Mouse (Mus musculus): Measurements from ENCODE around the gene Kcna6. TPM values are rescaled to one million over a fixed set of nuclear protein-coding genes. Genes with fewer than 3 reads are reported as not detected.
A peak's percentile ranks its signal among the peaks of the same experiment; 100 is the strongest.

Kcna6 gene
- polyA plus RNA-seq, 1 experiment, result 0.23 TPM

- WGBS, result 2% methylated on average over 12 of the region's 12 CpGs
- TF ChIP-seq POLR2A (IDR thresholded peaks at IDR 0.05; ENCODE audit: low read depth, low read length) (no peak), CTCF (IDR thresholded peaks at IDR 0.05; ENCODE audit: extremely low read depth, insufficient read length, insufficient replicate concordance, low read depth, low read length) (peak; percentile 88; the same call in 1 of the 2 replicates)
- Histone ChIP-seq H3K27me3 (ENCODE audit: control insufficient read depth, insufficient read depth, low read length) (no peaks in the 10 kb centered on the region), H3K4me3 (ENCODE audit: low read depth, low read length) (peak overlapping the region; percentile 50), H3K27ac (ENCODE audit: insufficient read depth, low read depth, low read length) (no peak overlapping the region), H3K36me3 (ENCODE audit: control insufficient read depth, insufficient read depth, low read length) (no peaks in the 10 kb centered on the region), H3K4me1 (ENCODE audit: control insufficient read depth, insufficient read depth, insufficient read length, low read length) (peaks cover 2% of the 10 kb centered on the region)
These were observed 38.4 kb downstream of the Kcna6 start for GRCm38 (mm10) chr6:126702116-126702515.

DNA sequence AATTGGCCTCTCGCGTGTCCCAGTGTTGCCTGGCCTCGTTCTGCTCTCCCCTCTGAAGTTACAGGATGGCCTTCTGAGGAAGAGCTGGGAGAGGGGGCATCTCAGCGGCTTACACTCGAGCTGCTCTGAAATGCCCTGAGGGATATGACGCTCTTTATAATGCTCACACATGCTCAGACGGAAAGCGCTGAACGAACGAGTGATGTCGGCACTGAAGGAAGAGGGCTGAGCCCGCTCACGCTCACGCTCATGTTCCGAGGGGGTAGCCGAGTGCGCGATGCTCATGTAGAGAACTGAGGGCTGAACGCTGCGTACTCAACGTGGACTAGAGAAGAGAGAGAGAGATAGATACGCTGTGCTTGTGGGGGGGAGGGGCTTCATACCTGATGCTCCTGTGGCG, 39.3 kb downstream of the Kcna6 start:
- no peak for TF ChIP-seq POLR2A (IDR thresholded peaks at IDR 0.05; ENCODE audit: low read depth, low read length)
- no peak for TF ChIP-seq CTCF (IDR thresholded peaks at IDR 0.05; ENCODE audit: extremely low read depth, insufficient read length, insufficient replicate concordance, low read depth, low read length)
- Histone ChIP-seq H3K27ac (ENCODE audit: insufficient read depth, low read depth, low read length) (no peak overlapping the region), H3K36me3 (ENCODE audit: control insufficient read depth, insufficient read depth, low read length) (no peaks in the 10 kb centered on the region), H3K27me3 (ENCODE audit: control insufficient read depth, insufficient read depth, low read length) (no peaks in the 10 kb centered on the region), H3K4me1 (ENCODE audit: control insufficient read depth, insufficient read depth, insufficient read length, low read length) (peaks cover 2% of the 10 kb centered on the region), H3K4me3 (ENCODE audit: low read depth, low read length) (no peak overlapping the region)
- WGBS, result 73% methylated on average over 23 of the region's 23 CpGs

DNA sequence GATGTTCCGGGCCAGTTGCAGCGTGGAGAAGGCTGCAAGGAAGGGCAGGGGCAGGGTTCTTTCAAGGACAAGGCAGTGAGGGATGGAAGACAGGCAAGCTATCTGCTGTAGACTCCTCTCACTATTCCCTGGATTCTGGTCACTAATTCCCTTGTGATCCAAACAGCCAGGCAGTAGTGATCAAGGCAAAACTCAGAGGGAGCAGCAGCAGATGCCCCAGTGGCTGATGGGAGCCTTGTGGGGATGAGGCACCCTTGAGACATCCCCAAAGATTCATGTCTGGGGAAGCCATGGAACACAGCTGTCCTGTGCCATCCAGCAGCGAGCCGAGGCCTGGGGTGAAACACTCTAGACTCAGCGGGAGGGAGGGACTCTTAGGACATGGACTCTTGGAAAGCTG, 40.5 kb downstream of the Kcna6 start:
- WGBS, result 71% methylated on average over 5 of the region's 5 CpGs
- no peak for TF ChIP-seq CTCF (IDR thresholded peaks at IDR 0.05; ENCODE audit: extremely low read depth, insufficient read length, insufficient replicate concordance, low read depth, low read length)
- Histone ChIP-seq H3K4me1 (ENCODE audit: control insufficient read depth, insufficient read depth, insufficient read length, low read length) (peaks cover 2% of the 10 kb centered on the region), H3K36me3 (ENCODE audit: control insufficient read depth, insufficient read depth, low read length) (no peaks in the 10 kb centered on the region), H3K27ac (ENCODE audit: insufficient read depth, low read depth, low read length) (no peak overlapping the region), H3K27me3 (ENCODE audit: control insufficient read depth, insufficient read depth, low read length) (no peaks in the 10 kb centered on the region), H3K4me3 (ENCODE audit: low read depth, low read length) (no peak overlapping the region)

- WGBS, result 28% methylated on average over 4 of the region's 4 CpGs
- Histone ChIP-seq H3K27ac (ENCODE audit: insufficient read depth, low read depth, low read length) (no peak overlapping the region), H3K4me3 (ENCODE audit: low read depth, low read length) (no peak overlapping the region), H3K4me1 (ENCODE audit: control insufficient read depth, insufficient read depth, insufficient read length, low read length) (no peaks in the 10 kb centered on the region), H3K36me3 (ENCODE audit: control insufficient read depth, insufficient read depth, low read length) (no peaks in the 10 kb centered on the region), H3K27me3 (ENCODE audit: control insufficient read depth, insufficient read depth, low read length) (no peaks in the 10 kb centered on the region)
- TF ChIP-seq CTCF (IDR thresholded peaks at IDR 0.05; ENCODE audit: extremely low read depth, insufficient read length, insufficient replicate concordance, low read depth, low read length) (no peak), POLR2A (IDR thresholded peaks at IDR 0.05; ENCODE audit: low read depth, low read length) (no peak)
These were observed 53.4 kb downstream of the Kcna6 start for GRCm38 (mm10) chr6:126687120-126687519.

- no peak overlapping the region for H3K4me3 ChIP-seq (ENCODE audit: low read depth, low read length)
- H3K36me3 ChIP-seq (ENCODE audit: control insufficient read depth, insufficient read depth, low read length), result no peaks in the 10 kb centered on the region
- no peaks in the 10 kb centered on the region for H3K4me1 ChIP-seq (ENCODE audit: control insufficient read depth, insufficient read depth, insufficient read length, low read length)
- H3K27ac ChIP-seq (ENCODE audit: insufficient read depth, low read depth, low read length), result no peak overlapping the region
- 56% methylated on average over 3 of the region's 3 CpGs for WGBS
- no peaks in the 10 kb centered on the region for H3K27me3 ChIP-seq (ENCODE audit: control insufficient read depth, insufficient read depth, low read length)
- TF ChIP-seq POLR2A (IDR thresholded peaks at IDR 0.05; ENCODE audit: low read depth, low read length) (no peak), CTCF (IDR thresholded peaks at IDR 0.05; ENCODE audit: extremely low read depth, insufficient read length, insufficient replicate concordance, low read depth, low read length) (no peak)
These were observed 55.3 kb downstream of the Kcna6 start for GRCm38 (mm10) chr6:126685135-126685534.

GRCm38 (mm10) chr6:126678961-126679360, 61.5 kb downstream of the Kcna6 start:
- Histone ChIP-seq H3K4me3 (ENCODE audit: low read depth, low read length) (no peak overlapping the region), H3K4me1 (ENCODE audit: control insufficient read depth, insufficient read depth, insufficient read length, low read length) (no peaks in the 10 kb centered on the region), H3K36me3 (ENCODE audit: control insufficient read depth, insufficient read depth, low read length) (no peaks in the 10 kb centered on the region), H3K27me3 (ENCODE audit: control insufficient read depth, insufficient read depth, low read length) (no peaks in the 10 kb centered on the region), H3K27ac (ENCODE audit: insufficient read depth, low read depth, low read length) (no peak overlapping the region)
- 66% methylated on average over 7 of the region's 7 CpGs for WGBS
- TF ChIP-seq POLR2A (IDR thresholded peaks at IDR 0.05; ENCODE audit: low read depth, low read length) (no peak), CTCF (IDR thresholded peaks at IDR 0.05; ENCODE audit: extremely low read depth, insufficient read length, insufficient replicate concordance, low read depth, low read length) (no peak)

- Histone ChIP-seq H3K27ac (ENCODE audit: insufficient read depth, low read depth, low read length) (no peak overlapping the region), H3K4me1 (ENCODE audit: control insufficient read depth, insufficient read depth, insufficient read length, low read length) (no peaks in the 10 kb centered on the region), H3K27me3 (ENCODE audit: control insufficient read depth, insufficient read depth, low read length) (no peaks in the 10 kb centered on the region), H3K4me3 (ENCODE audit: low read depth, low read length) (no peak overlapping the region), H3K36me3 (ENCODE audit: control insufficient read depth, insufficient read depth, low read length) (no peaks in the 10 kb centered on the region)
- 92% methylated on average over 5 of the region's 5 CpGs for WGBS
- TF ChIP-seq CTCF (IDR thresholded peaks at IDR 0.05; ENCODE audit: extremely low read depth, insufficient read length, insufficient replicate concordance, low read depth, low read length) (no peak), POLR2A (IDR thresholded peaks at IDR 0.05; ENCODE audit: low read depth, low read length) (no peak)
These were observed 73.5 kb downstream of the Kcna6 start for GRCm38 (mm10) chr6:126667001-126667400.

- 57% methylated on average over 6 of the region's 6 CpGs for WGBS
- TF ChIP-seq CTCF (IDR thresholded peaks at IDR 0.05; ENCODE audit: extremely low read depth, insufficient read length, insufficient replicate concordance, low read depth, low read length) (no peak), POLR2A (IDR thresholded peaks at IDR 0.05; ENCODE audit: low read depth, low read length) (no peak)
- no peak overlapping the region for H3K27ac ChIP-seq (ENCODE audit: insufficient read depth, low read depth, low read length)
- H3K4me3 ChIP-seq (ENCODE audit: low read depth, low read length), result no peak overlapping the region
- H3K4me1 ChIP-seq (ENCODE audit: control insufficient read depth, insufficient read depth, insufficient read length, low read length), result no peaks in the 10 kb centered on the region
- H3K27me3 ChIP-seq (ENCODE audit: control insufficient read depth, insufficient read depth, low read length), result no peaks in the 10 kb centered on the region
- no peaks in the 10 kb centered on the region for H3K36me3 ChIP-seq (ENCODE audit: control insufficient read depth, insufficient read depth, low read length)
These were observed 74.4 kb downstream of the Kcna6 start for GRCm38 (mm10) chr6:126666091-126666490.

All from small intestine, adult 2 months (tissue).